Mouse (Mus musculus) heart, embryonic 10.5 days (tissue): ENCODE data around the gene Srpx2. TPM values are rescaled to one million over a fixed set of nuclear protein-coding genes. Genes with fewer than 3 reads are reported as not detected.

ENCODE experiments used
- DNase-seq: peaks from one replicate; pipeline ENCODE4 v3.0.0-alpha.2; 2017; ENCODE audit warnings: low spot score
- H3K27ac ChIP-seq: fragments of 300-500 bp; sonication (generic); 2 replicates; pipeline ENCODE4 v1.5.1; 2016; ENCODE audit warnings: mild to moderate bottlenecking
- H3K27me3 ChIP-seq: fragments of 300-500 bp; sonication (generic); 2 replicates; pipeline ENCODE4 v1.6.1; 2016; ENCODE audit warnings: mild to moderate bottlenecking; ENCODE audit not compliant: poor library complexity, insufficient read depth, severe bottlenecking
- H3K36me3 ChIP-seq: fragments of 300-500 bp; sonication (generic); 2 replicates; pipeline ENCODE4 v1.6.1; 2016; ENCODE audit warnings: mild to moderate bottlenecking, moderate library complexity
- H3K4me1 ChIP-seq: fragments of 300-500 bp; sonication (generic); 2 replicates; pipeline ENCODE4 v1.6.1; 2016; ENCODE audit warnings: mild to moderate bottlenecking
- H3K4me3 ChIP-seq: fragments of 300-500 bp; sonication (generic); 2 replicates; pipeline ENCODE4 v1.5.1; 2016; ENCODE audit warnings: mild to moderate bottlenecking, moderate library complexity
- H3K9me3 ChIP-seq: fragments of 300-500 bp; sonication (generic); 2 replicates; pipeline ENCODE4 v1.6.1; 2016; ENCODE audit warnings: mild to moderate bottlenecking, moderate library complexity
- WGBS: fragments of 180-500 bp; shearing (Covaris S2); methylation state at CpG from one replicate; pipeline ENCODE4 v1.1.7; 2016; 5-methylcytosine and 5-hydroxymethylcytosine counted together
- polyA plus RNA-seq: library from polyadenylated mRNA; unstranded; fragments of >200 nt; fragmentation: Nextera tagmentation; extraction: Ambion mirVana; gene quantifications from 2 replicates; pipeline ENCODE4 v1.2.1, GENCODE M21; 2016

Srpx2 gene
- polyA plus RNA-seq, 1 experiment from 2014 or later: 1.5 TPM

GRCm38 (mm10) chrX:133947427-133947826 is 39.2 kb downstream of the Srpx2 start:
- H3K27ac ChIP-seq: no peak overlapping the region
- H3K4me3 ChIP-seq: no peak overlapping the region
- peak; percentile 77 for DNase-seq
- H3K36me3 ChIP-seq: no peaks in the 10 kb centered on the region
- H3K27me3 ChIP-seq: peaks cover 7% of the 10 kb centered on the region; the same call in 1 of the 2 replicates
- no peaks in the 10 kb centered on the region for H3K9me3 ChIP-seq
- no peaks in the 10 kb centered on the region for H3K4me1 ChIP-seq
- WGBS: 40% methylated on average over 3 of the region's 3 CpGs

- Histone ChIP-seq H3K27me3 (peaks cover 7% of the 10 kb centered on the region; the same call in 1 of the 2 replicates), H3K4me3 (no peak overlapping the region), H3K4me1 (no peaks in the 10 kb centered on the region), H3K9me3 (no peaks in the 10 kb centered on the region), H3K27ac (no peak overlapping the region), H3K36me3 (no peaks in the 10 kb centered on the region)
- 80% methylated on average over 7 of the region's 7 CpGs for WGBS
- no peak for DNase-seq
Measured at GRCm38 (mm10) chrX:133954661-133955060, 46.4 kb downstream of the Srpx2 start.

- Histone ChIP-seq H3K4me3 (no peak overlapping the region), H3K9me3 (no peaks in the 10 kb centered on the region), H3K27ac (no peak overlapping the region), H3K27me3 (no peaks in the 10 kb centered on the region), H3K4me1 (no peaks in the 10 kb centered on the region), H3K36me3 (no peaks in the 10 kb centered on the region)
- no peak for DNase-seq
- 58% methylated on average over 2 of the region's 2 CpGs for WGBS
Measured at GRCm38 (mm10) chrX:133960617-133961016, 52.4 kb downstream of the Srpx2 start.

- WGBS: 69% methylated on average over 2 of the region's 2 CpGs
- Histone ChIP-seq H3K9me3 (no peaks in the 10 kb centered on the region), H3K36me3 (no peaks in the 10 kb centered on the region), H3K27me3 (no peaks in the 10 kb centered on the region), H3K4me3 (no peak overlapping the region), H3K27ac (no peak overlapping the region), H3K4me1 (no peaks in the 10 kb centered on the region)
- no peak for DNase-seq
Measured at GRCm38 (mm10) chrX:133964615-133965014, 56.4 kb downstream of the Srpx2 start.

GRCm38 (mm10) chrX:133981231-133982002 is 73.2 kb downstream of the Srpx2 start, which contains the start of gene Sytl4:
Sytl4 (minus strand) TSS chrX:133981812.
- H3K27me3 ChIP-seq: peaks cover 12% of the 10 kb centered on the region; the same call in 1 of the 2 replicates
- WGBS: 14% methylated on average over 29 of the region's 29 CpGs

More at GRCm38 (mm10) chrX:133981231-133982002, 73.2 kb downstream of the Srpx2 start, which contains the start of gene Sytl4:
- Histone ChIP-seq H3K27ac (0 out of 2 replicates have a peak within 1 kb of the TSS, but pooled peaks have one; percentile 23), H3K36me3 (no peaks in the 10 kb centered on the region), H3K9me3 (no peaks in the 10 kb centered on the region), H3K4me3 (peak within 1 kb of the TSS; percentile 63), H3K4me1 (no peaks in the 10 kb centered on the region)
- DNase-seq: peak; percentile 75

Other genes with a start within 250 kb of the Srpx2 start
- gene Pcdh19, start 219.4 kb upstream of the Srpx2 start, polyA plus RNA-seq: 0.48 and 0.49 TPM in 2 replicates
- 0.13 TPM in 1 of 2 replicates, not detected in the other for gene Tnmd, start 57.4 kb upstream of the Srpx2 start, polyA plus RNA-seq
- gene Tspan6, start 10.0 kb upstream of the Srpx2 start, polyA plus RNA-seq: 152 and 157 TPM in 2 replicates
- 2.9 and 5.0 TPM in 2 replicates for gene Sytl4, start 73.4 kb downstream of the Srpx2 start, polyA plus RNA-seq
- gene Cstf2, start 150.8 kb downstream of the Srpx2 start, polyA plus RNA-seq: 49.1 and 49.9 TPM in 2 replicates